Mouse (Mus musculus) liver, adult 2 months (tissue): ENCODE data around the gene Plekha6. TPM values are rescaled to one million over a fixed set of nuclear protein-coding genes. Genes with fewer than 3 reads are reported as not detected.
A peak's percentile ranks its signal among the peaks of the same experiment; 100 is the strongest.
"Not testable (repeated sequence)": the region's sequence is repeated elsewhere in the genome, so short reads cannot be mapped to it uniquely, and the experiment has no call there.

ENCODE experiments used
- DNase-seq: peaks from one replicate; pipeline ENCODE4 v3.0.0-alpha.2; 2011; ENCODE audit warnings: low read depth, low spot score; ENCODE audit errors: extremely low read depth
- H3K27ac ChIP-seq: fragments of 200-500 bp; replicated peaks from 2 replicates; pipeline ENCODE4 v1.5.1; 2012; ENCODE audit warnings: low read depth, mild to moderate bottlenecking, control low read depth, inconsistent platforms, low read length; ENCODE audit not compliant: insufficient read depth
- H3K27me3 ChIP-seq: fragments of 200-500 bp; 2 replicates; pipeline ENCODE4 v1.6.1; 2012; ENCODE audit warnings: mild to moderate bottlenecking, moderate library complexity, low read length, inconsistent platforms; ENCODE audit not compliant: control insufficient read depth, insufficient read depth
- H3K36me3 ChIP-seq: fragments of 200-500 bp; 2 replicates; pipeline ENCODE4 v1.6.1; 2012; ENCODE audit warnings: low read length, inconsistent platforms; ENCODE audit not compliant: control insufficient read depth, insufficient read depth
- H3K4me1 ChIP-seq: fragments of 200-500 bp; 2 replicates; pipeline ENCODE4 v1.6.1; 2011; ENCODE audit warnings: low read length; ENCODE audit not compliant: control insufficient read depth, insufficient read depth
- H3K4me3 ChIP-seq: fragments of 200-500 bp; 2 replicates; pipeline ENCODE4 v1.5.1; 2011; ENCODE audit warnings: low read depth, mild to moderate bottlenecking, control low read depth, low read length, moderate library complexity; ENCODE audit not compliant: insufficient read depth
- H3K79me2 ChIP-seq: fragments of 200-500 bp; 2 replicates; pipeline ENCODE4 v1.6.1; 2012; ENCODE audit warnings: inconsistent platforms, mild to moderate bottlenecking, low read length, moderate library complexity; ENCODE audit not compliant: control insufficient read depth, insufficient read depth
- H3K9ac ChIP-seq: fragments of 200-500 bp; 2 replicates; pipeline ENCODE4 v1.6.1; 2012; ENCODE audit warnings: low read depth, mild to moderate bottlenecking, control low read depth, inconsistent platforms, low read length
- CTCF ChIP-seq: fragments of 200-500 bp; IDR thresholded peaks from 2 replicates; pipeline ENCODE4 v1.5.1; 2011; ENCODE audit warnings: low read depth, low read length, control low read depth
- POLR2A ChIP-seq: fragments of 200-500 bp; IDR thresholded peaks from 2 replicates; pipeline ENCODE4 v1.6.1; 2011; ENCODE audit warnings: low read length, control low read depth; ENCODE audit not compliant: insufficient read depth; ENCODE audit errors: extremely low read depth
- whole genome bisulfite sequencing: fragments of 180-500 bp; shearing (Covaris S2); methylation state at CpG from one replicate; pipeline ENCODE4 v1.1.7; 2018; 5-methylcytosine and 5-hydroxymethylcytosine counted together
- polyA plus RNA-seq: library from polyadenylated mRNA; depleted of rRNA; stranded (reverse); fragments of >200 nt; gene quantifications from 2 replicates; pipeline ENCODE4 v1.2.3, GENCODE M21; 2012
- total RNA-seq: library from RNA; depleted of rRNA; stranded (reverse); fragments of >200 nt; gene quantifications from 2 replicates; pipeline ENCODE4 v1.2.3, GENCODE M21; 2014

Gene Plekha6
- total and polyA plus RNA-seq, 2 experiments: 20.5 to 37.2 TPM

GRCm38 (mm10) chr1:133328896-133329637 lies 165.1 kb downstream of the Plekha6 start:
- peak overlapping the region; percentile 61 for H3K4me3 ChIP-seq
- DNase-seq: peak; percentile 96
- TF ChIP-seq POLR2A: no peak
- TF ChIP-seq CTCF: no peak
- peak overlapping the region; percentile 80 for H3K9ac ChIP-seq
- no peaks in the 10 kb centered on the region for H3K79me2 ChIP-seq
- 4% methylated on average over 34 of the region's 34 CpGs for WGBS
- H3K27ac ChIP-seq: peak overlapping the region; percentile 73
- H3K36me3 ChIP-seq: no peaks in the 10 kb centered on the region
- H3K4me1 ChIP-seq: peaks cover 14% of the 10 kb centered on the region
- H3K27me3 ChIP-seq: no peaks in the 10 kb centered on the region

GRCm38 (mm10) chr1:133329638-133329964 lies 165.6 kb downstream of the Plekha6 start:
- DNase-seq: peak; percentile 37
- H3K4me3 ChIP-seq: peak overlapping the region; percentile 61
- H3K9ac ChIP-seq: peak overlapping the region; percentile 80
- peaks cover 14% of the 10 kb centered on the region for H3K4me1 ChIP-seq
- no peaks in the 10 kb centered on the region for H3K36me3 ChIP-seq
- no peaks in the 10 kb centered on the region for H3K27me3 ChIP-seq
- H3K79me2 ChIP-seq: no peaks in the 10 kb centered on the region
- H3K27ac ChIP-seq: peak overlapping the region; percentile 73
- WGBS: 34% methylated on average over 7 of the region's 7 CpGs
- no peak for TF ChIP-seq POLR2A

- Histone ChIP-seq H3K4me1 (peaks cover 14% of the 10 kb centered on the region), H3K36me3 (no peaks in the 10 kb centered on the region), H3K9ac (no peak overlapping the region), H3K4me3 (no peak overlapping the region), H3K27ac (no peak overlapping the region), H3K79me2 (no peaks in the 10 kb centered on the region), H3K27me3 (no peaks in the 10 kb centered on the region)
- DNase-seq: no peak
- TF ChIP-seq CTCF (no peak), POLR2A (no peak)
- WGBS: 83% methylated on average over 3 of the region's 3 CpGs
Measured at GRCm38 (mm10) chr1:133331142-133331541, 167.1 kb downstream of the Plekha6 start.

GRCm38 (mm10) chr1:133332656-133333430 lies 168.8 kb downstream of the Plekha6 start:
- no peaks in the 10 kb centered on the region for H3K36me3 ChIP-seq
- WGBS: 92% methylated on average over 11 of the region's 11 CpGs
- no peak overlapping the region for H3K4me3 ChIP-seq
- no peak overlapping the region for H3K27ac ChIP-seq
- no peak for DNase-seq
- H3K9ac ChIP-seq: no peak overlapping the region
- TF ChIP-seq POLR2A (no peak), CTCF (no peak)
- peaks cover 13% of the 10 kb centered on the region for H3K4me1 ChIP-seq
- H3K79me2 ChIP-seq: no peaks in the 10 kb centered on the region
- H3K27me3 ChIP-seq: no peaks in the 10 kb centered on the region

- Histone ChIP-seq H3K36me3 (no peaks in the 10 kb centered on the region), H3K4me1 (peaks cover 5% of the 10 kb centered on the region), H3K79me2 (no peaks in the 10 kb centered on the region), H3K27ac (no peak overlapping the region), H3K4me3 (no peak overlapping the region), H3K9ac (no peak overlapping the region), H3K27me3 (no peaks in the 10 kb centered on the region)
- WGBS: 83% methylated on average over 6 of the region's 6 CpGs
- no peak for DNase-seq
- TF ChIP-seq POLR2A (no peak), CTCF (no peak)
Measured at GRCm38 (mm10) chr1:133333937-133334336, 169.9 kb downstream of the Plekha6 start.

GRCm38 (mm10) chr1:133340403-133340802 lies 176.4 kb downstream of the Plekha6 start:
- H3K27me3 ChIP-seq, H3K36me3 ChIP-seq, H3K4me3 ChIP-seq, DNase-seq, H3K27ac ChIP-seq, H3K4me1 ChIP-seq, H3K9ac ChIP-seq, H3K79me2 ChIP-seq: not testable (repeated sequence)
- WGBS: 81% methylated on average over 1 of the region's 1 CpGs
